Mouse (Mus musculus): Measurements from ENCODE around the gene Gm20388.

GRCm38 (mm10) chr8:123104046-123104767, 3193.6 kb downstream of the Gm20388 start:
- TF ChIP-seq EP300 (optimal IDR thresholded peaks at IDR 0.05) = no peak
- TF ChIP-seq CTCF (IDR thresholded peaks at IDR 0.05; ENCODE audit: low read depth) = no peak
